Mouse (Mus musculus) kidney, adult 8-10 months (tissue): Measurements from ENCODE around the gene Tmem8b.

ENCODE experiments used
- DNase-seq, 2 experiments: peaks; one replicate each; pipeline ENCODE4 v3.0.0; 2022

Gene Tmem8b

GRCm38 (mm10) chr4:43722191-43722590, 53.4 kb downstream of the Tmem8b start:
- no peak for DNase-seq

GRCm38 (mm10) chr4:43724764-43725163, 56.0 kb downstream of the Tmem8b start:
- DNase-seq, result peak in 1 of 2 experiments; percentile 44

- peak in 1 of 2 experiments; percentile 32 for DNase-seq
Measured at GRCm38 (mm10) chr4:43726228-43726993, 57.6 kb downstream of the Tmem8b start.

- peak; percentile 77 to 86 for DNase-seq
Measured at GRCm38 (mm10) chr4:43726995-43727394, 58.2 kb downstream of the Tmem8b start, which contains the start of gene Hrct1. Gene Hrct1 (plus strand): TSS chr4:43727188.

- no peak for DNase-seq
Measured at GRCm38 (mm10) chr4:43727718-43728575, 59.2 kb downstream of the Tmem8b start.

GRCm38 (mm10) chr4:43728576-43728954, 59.8 kb downstream of the Tmem8b start:
- DNase-seq, result peak; percentile 58 to 71

GRCm38 (mm10) chr4:43729126-43729525, 60.4 kb downstream of the Tmem8b start:
- no peak for DNase-seq

GRCm38 (mm10) chr4:43729794-43730550, 61.2 kb downstream of the Tmem8b start, which contains the start of gene Spaar:
Gene Spaar (plus strand): TSS chr4:43730034.
- DNase-seq, result peak; percentile 58 to 67

- no peak for DNase-seq
Measured at GRCm38 (mm10) chr4:43730750-43731297, 62.1 kb downstream of the Tmem8b start.

GRCm38 (mm10) chr4:43732171-43732570, 63.4 kb downstream of the Tmem8b start:
- no peak for DNase-seq

GRCm38 (mm10) chr4:43733186-43733585, 64.4 kb downstream of the Tmem8b start:
- no peak for DNase-seq

- no peak for DNase-seq
Measured at GRCm38 (mm10) chr4:43737144-43737543, 68.4 kb downstream of the Tmem8b start.

GRCm38 (mm10) chr4:43738989-43739674, 70.4 kb downstream of the Tmem8b start:
- DNase-seq, result no peak

GRCm38 (mm10) chr4:43741526-43741925, 72.8 kb downstream of the Tmem8b start:
- DNase-seq, result no peak
